Mouse (Mus musculus) kidney, adult 2 months (tissue): ENCODE data around the gene Cfap44.

Experiments used
- CTCF ChIP-seq: fragments of 200-500 bp; conservative IDR thresholded peaks from 2 replicates; pipeline ENCODE4 v1.5.1; 2011; ENCODE audit warnings: low read depth, mild to moderate bottlenecking, control low read depth, low read length, moderate library complexity, mixed read lengths; ENCODE audit not compliant: insufficient read depth, insufficient read length
- POLR2A ChIP-seq: fragments of 200-500 bp; IDR thresholded peaks from one replicate; pipeline ENCODE4 v1.6.1; 2011; ENCODE audit warnings: low read depth, low read length, control low read depth

DNA sequence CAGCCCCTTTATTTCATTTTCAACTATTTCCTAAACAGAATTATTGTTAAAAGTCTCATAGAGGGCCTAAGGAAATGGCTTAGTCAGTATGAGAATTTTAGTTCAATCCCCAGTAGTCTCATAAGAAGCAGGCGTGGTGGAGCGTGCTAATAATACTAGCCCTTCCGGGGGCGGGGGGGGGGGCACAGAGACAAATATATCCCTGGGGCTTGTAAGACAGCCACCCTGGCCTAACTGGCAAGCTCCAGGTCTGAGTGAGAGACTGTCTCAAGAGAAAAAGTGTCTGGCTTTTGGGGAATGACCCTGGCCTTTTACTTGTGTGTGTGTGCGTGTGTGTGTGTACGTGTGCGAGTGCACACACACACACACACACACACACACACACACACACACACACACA lies 40.3 kb downstream of the Cfap44 start:
- TF ChIP-seq CTCF (no peak), POLR2A (no peak)
